Mouse (Mus musculus) embryonic fibroblast, embryonic 13.5 days (primary cell): ENCODE data around the gene Elovl5.

Source experiments
- CTCF ChIP-seq: IDR thresholded peaks from 2 replicates; pipeline ENCODE4 v1.5.1; 2011; ENCODE audit warnings: mild to moderate bottlenecking, control low read depth, low read length, moderate library complexity, borderline replicate concordance; ENCODE audit not compliant: insufficient read depth
- POLR2A ChIP-seq: IDR thresholded peaks from 2 replicates; pipeline ENCODE4 v1.6.1; 2011; ENCODE audit warnings: low read depth, mild to moderate bottlenecking, control low read depth, low read length, moderate library complexity

- TF ChIP-seq CTCF: no peak
- no peak for TF ChIP-seq POLR2A
Measured at GRCm38 (mm10) chr9:77921366-77922260, 4.4 kb downstream of the Elovl5 start.
